ENCODE assay signal across 23 mouse cellular contexts in the genomic region with DNA sequence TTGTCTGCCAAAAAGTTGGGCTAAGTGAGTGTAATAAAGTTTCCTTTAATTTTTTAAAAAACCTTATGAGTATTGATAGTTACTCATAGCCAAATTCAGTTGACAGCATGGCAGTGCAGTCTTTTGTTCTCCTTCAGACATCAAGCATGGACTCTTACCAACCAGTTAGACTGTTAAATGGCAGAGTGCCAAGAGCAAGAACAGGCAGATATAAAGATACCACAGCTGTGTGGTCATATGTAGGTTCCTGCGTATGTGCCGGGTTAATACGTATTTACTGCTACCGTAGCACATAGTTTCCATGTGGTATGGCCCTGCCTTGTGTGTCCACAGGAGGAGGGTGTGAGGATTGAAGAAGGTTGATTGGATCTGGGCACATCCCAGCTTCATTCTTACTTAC. TPM values are rescaled to one million over a fixed set of nuclear protein-coding genes. Genes with fewer than 3 reads are reported as not detected.
A peak's percentile ranks its signal among the peaks of the same experiment; 100 is the strongest.
DNase-seq lines count a peak whose midpoint lies in the region; ATAC-seq and TF ChIP-seq lines count a peak whose summit lies in the region.
"Had no signal": no experiment of that assay in that cellular context is flagged by ENCODE, and none has a peak within 500 bp of the region (broad histone marks: within the 10 kb centered on the region; RNA-seq: fewer than 3 reads in every experiment).

No protein-coding gene starts in this region.

- H3K4me1 ChIP-seq in forebrain, embryonic 14.5 days (ENCODE audit: control insufficient read depth, insufficient read depth, low read length) = no peaks in the 10 kb centered on the region
- H3K4me1 ChIP-seq in forebrain, embryonic 10.5 days = no peaks in the 10 kb centered on the region
- no peaks in the 10 kb centered on the region for H3K4me1 ChIP-seq in limb, embryonic 14.5 days (ENCODE audit: control insufficient read depth, insufficient read depth, low read length)
- H3K4me1 ChIP-seq in limb, embryonic 10.5 days = no peaks in the 10 kb centered on the region
- peaks cover 29% of the 10 kb centered on the region for H3K4me1 ChIP-seq in bone marrow macrophage, adult 2 months (ENCODE audit: control insufficient read depth, insufficient read depth, low read length)
- H3K4me1 ChIP-seq: embryonic facial prominence, embryonic 12.5 days; forebrain, embryonic 15.5 days; hindbrain, embryonic 12.5 days had no signal

- H3K4me3 ChIP-seq in forebrain, embryonic 14.5 days (ENCODE audit: low read depth, low read length) = no peak overlapping the region
- H3K4me3 ChIP-seq in forebrain, embryonic 10.5 days = no peak overlapping the region
- no peak overlapping the region for H3K4me3 ChIP-seq in limb, embryonic 14.5 days (replicated peaks; ENCODE audit: low read length)
- H3K4me3 ChIP-seq in limb, embryonic 10.5 days = no peak overlapping the region
- no peak overlapping the region for H3K4me3 ChIP-seq in bone marrow macrophage, adult 2 months (ENCODE audit: insufficient read depth, low read length)
- H3K4me3 ChIP-seq: embryonic facial prominence, embryonic 12.5 days; forebrain, embryonic 15.5 days; heart, embryonic 13.5 days; hindbrain, embryonic 12.5 days had no signal

- 90% methylated on average over 4 of the region's 4 CpGs for WGBS in forebrain, embryonic 14.5 days
- WGBS in forebrain, embryonic 10.5 days = 95% methylated on average over 4 of the region's 4 CpGs
- 78% methylated on average over 4 of the region's 4 CpGs for WGBS in limb, embryonic 14.5 days
- 97% methylated on average over 4 of the region's 4 CpGs for WGBS in limb, embryonic 10.5 days

- H3K36me3 ChIP-seq in forebrain, embryonic 14.5 days (ENCODE audit: control insufficient read depth, insufficient read depth, low read length) = peaks cover 90% of the 10 kb centered on the region
- H3K36me3 ChIP-seq in forebrain, embryonic 10.5 days (replicated peaks) = peaks cover 98% of the 10 kb centered on the region
- peaks cover 96% of the 10 kb centered on the region for H3K36me3 ChIP-seq in limb, embryonic 14.5 days (ENCODE audit: control insufficient read depth, insufficient read depth, low read length)
- H3K36me3 ChIP-seq in limb, embryonic 10.5 days = peaks cover 99% of the 10 kb centered on the region

- no peaks in the 10 kb centered on the region for H3K27me3 ChIP-seq in forebrain, embryonic 14.5 days (replicated peaks; ENCODE audit: control insufficient read depth, insufficient read depth, low read length)
- no peaks in the 10 kb centered on the region for H3K27me3 ChIP-seq in forebrain, embryonic 10.5 days (ENCODE audit: poor library complexity, severe bottlenecking)
- H3K27me3 ChIP-seq in limb, embryonic 14.5 days (ENCODE audit: control insufficient read depth, insufficient read depth, low read length) = no peaks in the 10 kb centered on the region
- H3K27me3 ChIP-seq in limb, embryonic 10.5 days (ENCODE audit: low read depth, poor library complexity, severe bottlenecking) = no peaks in the 10 kb centered on the region
- H3K27me3 ChIP-seq: embryonic facial prominence, embryonic 12.5 days; forebrain, embryonic 15.5 days; heart, embryonic 13.5 days; hindbrain, embryonic 12.5 days had no signal

- H3K9me3 ChIP-seq in forebrain, embryonic 14.5 days (replicated peaks; ENCODE audit: control insufficient read depth, low read length) = no peaks in the 10 kb centered on the region
- no peaks in the 10 kb centered on the region for H3K9me3 ChIP-seq in forebrain, embryonic 10.5 days
- H3K9me3 ChIP-seq in limb, embryonic 14.5 days (ENCODE audit: control insufficient read depth, low read length) = no peaks in the 10 kb centered on the region
- no peaks in the 10 kb centered on the region for H3K9me3 ChIP-seq in limb, embryonic 10.5 days (replicated peaks)
- H3K9me3 ChIP-seq: embryonic facial prominence, embryonic 12.5 days; forebrain, embryonic 15.5 days; heart, embryonic 13.5 days; hindbrain, embryonic 12.5 days had no signal

- no peak for TF ChIP-seq POLR2A in limb, embryonic 14.5 days (IDR thresholded peaks at IDR 0.05; ENCODE audit: borderline replicate concordance, extremely low read depth, insufficient read depth, insufficient read length)
- no peak for TF ChIP-seq POLR2A in bone marrow macrophage, adult 2 months (IDR thresholded peaks at IDR 0.05; ENCODE audit: borderline replicate concordance, low read depth, low read length)

- H3K4me2 ChIP-seq in forebrain, embryonic 14.5 days (ENCODE audit: low read length) = no peak overlapping the region
- no peak overlapping the region for H3K4me2 ChIP-seq in limb, embryonic 14.5 days (replicated peaks; ENCODE audit: low read depth, low read length, severe bottlenecking)
- H3K4me2 ChIP-seq: embryonic facial prominence, embryonic 12.5 days; forebrain, embryonic 15.5 days; heart, embryonic 13.5 days; hindbrain, embryonic 12.5 days had no signal

- no peak overlapping the region for H3K27ac ChIP-seq in forebrain, embryonic 14.5 days (ENCODE audit: low read depth, low read length)
- H3K27ac ChIP-seq in forebrain, embryonic 10.5 days = no peak overlapping the region
- H3K27ac ChIP-seq in limb, embryonic 14.5 days (replicated peaks; ENCODE audit: low read depth, low read length) = no peak overlapping the region
- H3K27ac ChIP-seq in limb, embryonic 10.5 days = no peak overlapping the region
- H3K27ac ChIP-seq in bone marrow macrophage, adult 2 months (ENCODE audit: insufficient read depth, low read depth, low read length) = 0 out of 2 replicates have a peak overlapping the region, but pooled peaks have one; percentile 84
- H3K27ac ChIP-seq: embryonic facial prominence, embryonic 12.5 days; forebrain, embryonic 15.5 days; heart, embryonic 13.5 days; hindbrain, embryonic 12.5 days had no signal

- no peak for TF ChIP-seq CTCF in bone marrow macrophage, adult 2 months (IDR thresholded peaks at IDR 0.05; ENCODE audit: low read depth, low read length)

- H3K9ac ChIP-seq in forebrain, embryonic 14.5 days (ENCODE audit: low read length) = no peak overlapping the region
- H3K9ac ChIP-seq in limb, embryonic 14.5 days (ENCODE audit: low read depth, low read length, severe bottlenecking) = no peak overlapping the region
- H3K9ac ChIP-seq: embryonic facial prominence, embryonic 12.5 days; forebrain, embryonic 15.5 days; heart, embryonic 13.5 days; hindbrain, embryonic 12.5 days had no signal

- ATAC-seq in forebrain, embryonic 14.5 days = no peak; the same call in 1 of the 2 replicates
- no peak for ATAC-seq in limb, embryonic 14.5 days (ENCODE audit: low FRiP score, low read depth)
- ATAC-seq in megakaryocyte-erythroid progenitor cell, adult 5-6 weeks (replicated peaks; ENCODE audit: low FRiP score, low TSS enrichment, poor library complexity, severe bottlenecking) = peak; percentile 85
- ATAC-seq: forebrain, embryonic 15.5 days; hindbrain, embryonic 16.5 days; inflammation-experienced regulatory T-cells, adult 6 months had no signal

- DNase-seq in forebrain, embryonic 14.5 days (ENCODE audit: low spot score) = peak; percentile 29
- no peak for DNase-seq in forebrain, embryonic 10.5 days (ENCODE audit: extremely low spot score, low spot score)
- DNase-seq in limb, embryonic 14.5 days (ENCODE audit: low spot score) = peak; percentile 14
- no peak for DNase-seq in limb, embryonic 10.5 days (ENCODE audit: low spot score)
- no peak for DNase-seq in B cell, adult 2 months
- DNase-seq in adrenal gland, postnatal 25 days = no peak
- DNase-seq: cerebellum, adult 2 months; cerebellum, postnatal 10 days; embryo, embryonic 11 days; gastrocnemius, postnatal 10 days; heart, postnatal 4 days; kidney, adult 18-20 months had no signal

RNA-seq across cellular contexts. Expression of gene Spg20, which starts 11.2 kb away (rescaled TPM):
- 17.7 and 22.2 TPM in 2 replicates for polyA plus RNA-seq in forebrain, embryonic 14.5 days (2014; fragmentation: Nextera tagmentation; extraction: Ambion mirVana)
- polyA plus RNA-seq in forebrain, embryonic 10.5 days (2016; fragmentation: Nextera tagmentation; extraction: Ambion mirVana) = 56.6 and 58.5 TPM in 2 replicates
- polyA plus RNA-seq in limb, embryonic 14.5 days (2012; rRNA removed) = 52.3 and 53.2 TPM in 2 replicates
- 80.0 and 81.1 TPM in 2 replicates for polyA plus RNA-seq in limb, embryonic 14.5 days (2014; fragmentation: Nextera tagmentation; extraction: Ambion mirVana)
- 72.5 and 88.5 TPM in 2 replicates for polyA plus RNA-seq in limb, embryonic 10.5 days (2016; fragmentation: Nextera tagmentation; extraction: Ambion mirVana)
- polyA plus RNA-seq in bone marrow macrophage, adult 2 months (2012; ENCODE audit: insufficient read depth, insufficient read length, missing spikeins) = 24.1 and 28.9 TPM in 2 replicates
- total RNA-seq in megakaryocyte-erythroid progenitor cell, adult 5-6 weeks (2014; fragmentation: Nextera tagmentation) = 12.3 and 16.4 TPM in 2 replicates
- total RNA-seq in megakaryocyte-erythroid progenitor cell, adult 5-6 weeks (2017) = 32.3 and 33.2 TPM in 2 replicates
- 40.9 and 57.9 TPM in 2 replicates for total RNA-seq in adrenal gland, postnatal 25 days (2021)

RNA-seq across cellular contexts. Expression of gene Ccdc169, which starts 14.1 kb away (rescaled TPM):
- 0.07 TPM in 1 of 2 replicates, not detected in the other for polyA plus RNA-seq in forebrain, embryonic 14.5 days (2014; fragmentation: Nextera tagmentation; extraction: Ambion mirVana)
- polyA plus RNA-seq in forebrain, embryonic 10.5 days (2016; fragmentation: Nextera tagmentation; extraction: Ambion mirVana) = 0.06 TPM in 1 of 2 replicates, not detected in the other
- 0.10 and 0.11 TPM in 2 replicates for polyA plus RNA-seq in limb, embryonic 14.5 days (2012; rRNA removed)
- polyA plus RNA-seq in limb, embryonic 14.5 days (2014; fragmentation: Nextera tagmentation; extraction: Ambion mirVana) = 0.07 and 0.25 TPM in 2 replicates
- polyA plus RNA-seq in limb, embryonic 10.5 days (2016; fragmentation: Nextera tagmentation; extraction: Ambion mirVana) = 0.06 and 0.08 TPM in 2 replicates
- not detected in 2 replicates for polyA plus RNA-seq in bone marrow macrophage, adult 2 months (2012; ENCODE audit: insufficient read depth, insufficient read length, missing spikeins)
- 0.84 TPM in 1 of 2 replicates, not detected in the other for total RNA-seq in megakaryocyte-erythroid progenitor cell, adult 5-6 weeks (2014; fragmentation: Nextera tagmentation)
- total RNA-seq in megakaryocyte-erythroid progenitor cell, adult 5-6 weeks (2017) = not detected in 2 replicates
- total RNA-seq in adrenal gland, postnatal 25 days (2021) = not detected in 2 replicates
- total RNA-seq: adrenal gland, postnatal 14 days had no signal
- polyA plus RNA-seq: heart, postnatal 0 days; inflammation-experienced regulatory T-cells, adult 6 months had no signal

RNA-seq across cellular contexts. Expression of gene Sohlh2, which starts 58.8 kb away (rescaled TPM):
- not detected in 2 replicates for polyA plus RNA-seq in forebrain, embryonic 14.5 days (2014; fragmentation: Nextera tagmentation; extraction: Ambion mirVana)
- polyA plus RNA-seq in forebrain, embryonic 10.5 days (2016; fragmentation: Nextera tagmentation; extraction: Ambion mirVana) = not detected in 2 replicates
- polyA plus RNA-seq in limb, embryonic 14.5 days (2012; rRNA removed) = 0.09 and 0.12 TPM in 2 replicates
- not detected in 2 replicates for polyA plus RNA-seq in limb, embryonic 14.5 days (2014; fragmentation: Nextera tagmentation; extraction: Ambion mirVana)
- polyA plus RNA-seq in limb, embryonic 10.5 days (2016; fragmentation: Nextera tagmentation; extraction: Ambion mirVana) = not detected in 2 replicates
- not detected in 2 replicates for polyA plus RNA-seq in bone marrow macrophage, adult 2 months (2012; ENCODE audit: insufficient read depth, insufficient read length, missing spikeins)
- not detected in 2 replicates for total RNA-seq in megakaryocyte-erythroid progenitor cell, adult 5-6 weeks (2014; fragmentation: Nextera tagmentation)
- not detected in 2 replicates for total RNA-seq in megakaryocyte-erythroid progenitor cell, adult 5-6 weeks (2017)
- total RNA-seq in adrenal gland, postnatal 25 days (2021) = not detected in 2 replicates
- total RNA-seq: adrenal gland, postnatal 14 days; heart, adult 8-10 months had no signal
- polyA plus RNA-seq: cerebellum, adult 2 months; embryonic facial prominence, embryonic 12.5 days; forebrain, embryonic 15.5 days; heart, embryonic 13.5 days; heart, postnatal 0 days; hindbrain, embryonic 12.5 days; inflammation-experienced regulatory T-cells, adult 6 months had no signal

Comparison
In these comparisons a context has a peak if more than half of its experiments do, and no peak if none do; other contexts are left out.
1. DNase-seq: peak in forebrain, embryonic 14.5 days (single experiment) and limb, embryonic 14.5 days (single experiment); none in forebrain, embryonic 10.5 days (single experiment), limb, embryonic 10.5 days (single experiment), B cell, adult 2 months (0 of 2) and adrenal gland, postnatal 25 days (single experiment).